ENCODE assay signal across 8 mouse cellular contexts in genomic region chr11:94321931-94322400, GRCm38 (mm10). TPM values are rescaled to one million over a fixed set of nuclear protein-coding genes. Genes with fewer than 3 reads are reported as not detected.
DNase-seq lines count a peak whose midpoint lies in the region; ATAC-seq lines count a peak whose summit lies in the region.

Gene Luc7l3, minus strand, starts transcription at chr11:94321988.

- no peaks in the 10 kb centered on the region for H3K27me3 ChIP-seq in intestine, embryonic 16.5 days (replicated peaks; ENCODE audit: control insufficient read depth, insufficient read depth, low read length)
- no peaks in the 10 kb centered on the region for H3K27me3 ChIP-seq in midbrain, embryonic 10.5 days (ENCODE audit: low read depth, poor library complexity, severe bottlenecking)

- peak; percentile 91 for DNase-seq in adrenal gland, adult 8-10 months
- DNase-seq in embryo, embryonic 11.5 days (ENCODE audit: low read depth, low spot score) = peak; percentile 88
- DNase-seq in gastrocnemius, postnatal 4 days (ENCODE audit: low spot score in 2 of 2) = peak; percentile 94 to 95
- DNase-seq in left cerebral cortex, postnatal 36 days (ENCODE audit: low spot score in 2 of 2) = peak; percentile 96 to 97
- DNase-seq in midbrain, embryonic 10.5 days (ENCODE audit: low spot score) = peak; percentile 95
- peak; percentile 88 to 93 for DNase-seq in right cerebral cortex, postnatal 36 days (ENCODE audit: low spot score in 2 of 2)
- peak; percentile 91 to 95 for DNase-seq in urinary bladder, postnatal 4 days (ENCODE audit: low spot score in 2 of 2)

- peak within 1 kb of the TSS; percentile 81 for H3K4me2 ChIP-seq in intestine, embryonic 16.5 days (ENCODE audit: low read depth, low read length)

- H3K36me3 ChIP-seq in intestine, embryonic 16.5 days (ENCODE audit: control insufficient read depth, insufficient read depth, low read length) = no peaks in the 10 kb centered on the region
- H3K36me3 ChIP-seq in midbrain, embryonic 10.5 days = peaks cover 27% of the 10 kb centered on the region

- under 1% methylated on average over 36 of the region's 36 CpGs for WGBS in intestine, embryonic 16.5 days
- under 1% methylated on average over 36 of the region's 36 CpGs for WGBS in midbrain, embryonic 10.5 days

- no peaks in the 10 kb centered on the region for H3K9me3 ChIP-seq in intestine, embryonic 16.5 days (ENCODE audit: control insufficient read depth, low read length)
- no peaks in the 10 kb centered on the region for H3K9me3 ChIP-seq in midbrain, embryonic 10.5 days (replicated peaks)

- H3K4me1 ChIP-seq in intestine, embryonic 16.5 days (ENCODE audit: control insufficient read depth, insufficient read depth, low read length) = peaks cover 15% of the 10 kb centered on the region
- peaks cover 54% of the 10 kb centered on the region for H3K4me1 ChIP-seq in midbrain, embryonic 10.5 days

- peak within 1 kb of the TSS; percentile 95 for H3K27ac ChIP-seq in intestine, embryonic 16.5 days (ENCODE audit: low read length)
- peak within 1 kb of the TSS; percentile 100 for H3K27ac ChIP-seq in midbrain, embryonic 10.5 days (replicated peaks)

- intact Hi-C loops in left cerebral cortex, postnatal 36 days (cut with DNase I) = loop anchor here (5.0 kb wide), 1 partner anchor 175 kb away; no protein-coding TSS in a partner anchor

- peak within 1 kb of the TSS; percentile 99 for H3K4me3 ChIP-seq in intestine, embryonic 16.5 days (ENCODE audit: low read length)
- H3K4me3 ChIP-seq in midbrain, embryonic 10.5 days = peak within 1 kb of the TSS; percentile 100

- peak within 1 kb of the TSS; percentile 100 for H3K9ac ChIP-seq in intestine, embryonic 16.5 days (ENCODE audit: low read depth, low read length)

- ATAC-seq in intestine, embryonic 16.5 days = peak; percentile 96

RNA-seq across cellular contexts. Expression of gene Luc7l3, which starts in this region (rescaled TPM):
- total RNA-seq in adrenal gland, adult 8-10 months (2022) = 100 to 1,000 TPM in 1 of 4 experiments, 10 to 100 TPM in 3; 53.7 to 100 (median 73.5) TPM
- total RNA-seq in gastrocnemius, postnatal 4 days (2021) = 10 to 100 TPM; 62.7 to 73.3 TPM
- 65.5 and 74.6 TPM in 2 replicates for polyA plus RNA-seq in intestine, embryonic 16.5 days (2015; fragmentation: Nextera tagmentation; extraction: Ambion mirVana)
- total RNA-seq in left cerebral cortex, postnatal 36 days (2021) = 100 to 1,000 TPM in 1 of 2 experiments, 10 to 100 TPM in 1; 85.0 to 137 TPM
- 105 and 109 TPM in 2 replicates for polyA plus RNA-seq in midbrain, embryonic 10.5 days (2016; fragmentation: Nextera tagmentation; extraction: Ambion mirVana)

Comparison
In these comparisons a context has a peak if more than half of its experiments do, and no peak if none do; other contexts are left out.
1. Peak in every context shown above with its lines: DNase-seq, ATAC-seq, H3K4me3 ChIP-seq and H3K27ac ChIP-seq.